Mouse (Mus musculus) limb, embryonic 14.5 days (tissue): ENCODE measurements at regions not wholly inside any gene's neighbourhood (a gene's known extent, or its start where the extent isn't known, plus 50 kb on each side); places are given as distances from the start of the nearest gene placed in this dataset.

ENCODE experiments used
- ATAC-seq: fragments of 200-750 bp; cut with Nextera tagmentation; 2 replicates; pipeline ENCODE4 v1.8.0; 2017; ENCODE audit warnings: low read depth, moderate number of reproducible peaks, moderate TSS enrichment; ENCODE audit not compliant: low FRiP score
- DNase-seq: peaks from one replicate; pipeline ENCODE4 v3.0.0-alpha.2; 2015; ENCODE audit warnings: low spot score
- H3K27ac ChIP-seq: fragments of 300-500 bp; sonication (generic); replicated peaks from 2 replicates; pipeline ENCODE4 v1.5.1; 2014; ENCODE audit warnings: low read depth, mild to moderate bottlenecking, low read length, moderate library complexity, mixed read lengths
- H3K27me3 ChIP-seq: fragments of 300-500 bp; sonication (generic); 2 replicates; pipeline ENCODE4 v1.6.1; 2014; ENCODE audit warnings: low read length, mixed read lengths; ENCODE audit not compliant: control insufficient read depth, insufficient read depth
- H3K36me3 ChIP-seq: fragments of 300-500 bp; sonication (generic); 2 replicates; pipeline ENCODE4 v1.6.1; 2014; ENCODE audit warnings: mild to moderate bottlenecking, low read length, moderate library complexity, mixed read lengths; ENCODE audit not compliant: control insufficient read depth, insufficient read depth
- H3K4me1 ChIP-seq: fragments of 300-500 bp; sonication (generic); 2 replicates; pipeline ENCODE4 v1.6.1; 2014; ENCODE audit warnings: antibody characterized with exemption, low read length, mixed read lengths; ENCODE audit not compliant: control insufficient read depth, insufficient read depth
- H3K4me2 ChIP-seq: fragments of 300-500 bp; sonication (generic); replicated peaks from 2 replicates; pipeline ENCODE4 v1.6.1; 2014; ENCODE audit warnings: low read depth, mild to moderate bottlenecking, low read length, moderate library complexity; ENCODE audit not compliant: severe bottlenecking
- H3K4me3 ChIP-seq: fragments of 300-500 bp; sonication (generic); replicated peaks from 2 replicates; pipeline ENCODE4 v1.5.1; 2014; ENCODE audit warnings: low read length
- H3K9ac ChIP-seq: fragments of 300-500 bp; sonication (generic); 2 replicates; pipeline ENCODE4 v1.6.1; 2014; ENCODE audit warnings: mild to moderate bottlenecking, low read depth, low read length, moderate library complexity; ENCODE audit not compliant: severe bottlenecking
- H3K9me3 ChIP-seq: fragments of 300-500 bp; sonication (generic); 2 replicates; pipeline ENCODE4 v1.6.1; 2016; ENCODE audit warnings: low read length; ENCODE audit not compliant: control insufficient read depth
- POLR2A ChIP-seq: fragments of 200-500 bp; IDR thresholded peaks from 2 replicates; pipeline ENCODE4 v1.8.0; 2012; ENCODE audit warnings: inconsistent platforms, mild to moderate bottlenecking, moderate library complexity, borderline replicate concordance; ENCODE audit not compliant: insufficient read depth, insufficient read length; ENCODE audit errors: extremely low read depth
- WGBS: fragments of 180-500 bp; shearing (Covaris S2); extraction: QIAGEN DNeasy Blood & Tissue Kit; methylation state at CpG from one replicate; pipeline ENCODE4 v1.1.7; 2014; 5-methylcytosine and 5-hydroxymethylcytosine counted together

GRCm38 (mm10) chr8:44656031-44656430 lies 279.2 kb upstream of the Fat1 start:
- Histone ChIP-seq H3K4me1 (0 out of 2 replicates have a peak, but pooled peaks cover 4% of the 10 kb centered on the region), H3K9me3 (no peaks in the 10 kb centered on the region), H3K9ac (no peak overlapping the region)

DNA sequence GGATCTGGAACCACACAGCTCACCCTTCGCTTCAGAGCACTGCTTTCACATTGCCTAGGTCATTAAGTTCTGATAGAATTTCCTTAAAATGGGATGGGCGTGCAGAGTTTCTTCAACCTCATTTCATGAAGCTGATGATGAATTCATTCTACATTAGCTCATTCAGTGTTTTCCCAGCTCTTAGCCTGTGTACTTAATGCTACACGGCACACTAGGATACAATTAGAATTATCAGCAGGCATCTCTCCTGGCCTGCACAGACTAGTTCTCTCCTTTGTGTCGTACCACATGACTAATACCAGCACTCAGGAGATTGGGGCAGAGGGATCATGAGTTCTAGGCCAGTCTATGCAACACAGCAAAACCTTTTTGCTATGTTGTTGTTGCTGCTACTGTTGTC lies 278.8 kb upstream of the Fat1 start:
- Histone ChIP-seq H3K27me3 (no peaks in the 10 kb centered on the region), H3K9me3 (no peaks in the 10 kb centered on the region), H3K9ac (no peak overlapping the region), H3K4me2 (no peak overlapping the region), H3K4me1 (0 out of 2 replicates have a peak, but pooled peaks cover 4% of the 10 kb centered on the region), H3K4me3 (no peak overlapping the region), H3K36me3 (no peaks in the 10 kb centered on the region), H3K27ac (no peak overlapping the region)
- no peak for TF ChIP-seq POLR2A
- WGBS = 70% methylated on average over 4 of the region's 4 CpGs
- ATAC-seq (no peak), DNase-seq (no peak)

More at GRCm38 (mm10) chr8:44656031-44656430, 279.2 kb upstream of the Fat1 start:
- Histone ChIP-seq H3K27me3 (no peaks in the 10 kb centered on the region), H3K27ac (no peak overlapping the region), H3K36me3 (no peaks in the 10 kb centered on the region), H3K4me2 (no peak overlapping the region), H3K4me3 (no peak overlapping the region)
- ATAC-seq (no peak), DNase-seq (no peak)
- TF ChIP-seq POLR2A = no peak

GRCm38 (mm10) chr8:44661696-44662095 lies 273.6 kb upstream of the Fat1 start:
- Histone ChIP-seq H3K4me2 (no peak overlapping the region), H3K9me3 (no peaks in the 10 kb centered on the region), H3K4me3 (no peak overlapping the region), H3K27me3 (no peaks in the 10 kb centered on the region), H3K9ac (no peak overlapping the region), H3K4me1 (no peaks in the 10 kb centered on the region), H3K36me3 (no peaks in the 10 kb centered on the region), H3K27ac (no peak overlapping the region)
- no peak for TF ChIP-seq POLR2A
- no peak for ATAC-seq
- DNase-seq = no peak
- WGBS = 59% methylated on average over 2 of the region's 2 CpGs

GRCm38 (mm10) chr8:44687126-44687525 lies 248.1 kb upstream of the Fat1 start:
- no peaks in the 10 kb centered on the region for H3K9me3 ChIP-seq
- H3K36me3 ChIP-seq = no peaks in the 10 kb centered on the region
- no peak overlapping the region for H3K4me3 ChIP-seq
- H3K4me1 ChIP-seq = no peaks in the 10 kb centered on the region
- 91% methylated on average over 9 of the region's 9 CpGs for WGBS
- H3K27ac ChIP-seq = no peak overlapping the region
- TF ChIP-seq POLR2A = no peak
- H3K9ac ChIP-seq = no peak overlapping the region
- ATAC-seq = no peak
- no peak overlapping the region for H3K4me2 ChIP-seq
- H3K27me3 ChIP-seq = no peaks in the 10 kb centered on the region
- DNase-seq = no peak

DNA sequence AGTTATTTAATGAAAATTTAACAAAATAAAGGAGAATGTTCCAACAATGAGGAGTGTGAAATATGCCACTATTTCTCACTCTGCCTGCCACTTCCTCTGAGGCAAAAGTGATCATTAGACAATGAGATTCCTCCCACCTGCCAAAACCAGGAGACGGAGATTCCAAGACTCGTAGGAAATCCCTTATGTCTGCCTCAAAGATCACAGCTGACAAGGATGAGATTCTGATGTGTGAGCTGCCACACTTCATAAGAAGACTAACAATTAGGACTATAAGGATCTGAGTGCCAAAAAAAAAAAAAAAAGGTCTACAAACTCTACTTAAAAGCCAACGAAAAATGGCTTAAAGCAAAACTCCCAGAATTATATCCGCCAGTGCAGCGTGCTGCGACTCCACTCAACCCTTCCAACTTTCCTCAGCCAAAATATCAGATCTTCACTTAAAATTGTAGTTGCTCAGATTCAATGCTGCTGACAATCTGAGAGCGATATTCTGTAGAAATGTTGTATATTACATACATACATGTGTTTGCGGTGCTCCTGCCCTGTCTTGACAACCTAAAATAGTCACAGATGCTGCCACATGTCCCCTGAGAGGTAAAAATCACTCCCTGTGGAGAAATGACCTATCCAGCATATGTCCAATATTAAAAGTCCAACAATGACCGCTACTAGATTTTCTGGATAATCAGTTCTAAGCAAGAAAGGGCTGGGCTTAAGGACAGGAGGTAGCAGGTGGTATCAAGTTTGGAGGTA lies 245.2 kb upstream of the Fat1 start:
- Histone ChIP-seq H3K4me3 (no peak overlapping the region), H3K9me3 (no peaks in the 10 kb centered on the region), H3K9ac (no peak overlapping the region), H3K4me1 (no peaks in the 10 kb centered on the region), H3K36me3 (no peaks in the 10 kb centered on the region), H3K27me3 (no peaks in the 10 kb centered on the region), H3K27ac (no peak overlapping the region), H3K4me2 (no peak overlapping the region)
- ATAC-seq (no peak), DNase-seq (no peak)
- TF ChIP-seq POLR2A = no peak
- WGBS = 84% methylated on average over 9 of the region's 9 CpGs
